Mouse (Mus musculus) heart, adult 2 months (tissue): ENCODE measurements around the gene Gatad1. TPM values are rescaled to one million over a fixed set of nuclear protein-coding genes. Genes with fewer than 3 reads are reported as not detected.

ENCODE experiments used
- DNase-seq, 2 experiments: peaks; one replicate each; pipeline ENCODE4 v3.0.0; 2021
- H3K27ac ChIP-seq: fragments of 200-600 bp; 2 replicates; pipeline ENCODE4 v1.8.1; 2022
- H3K27me3 ChIP-seq: fragments of 200-500 bp; 2 replicates; pipeline ENCODE4 v1.6.1; 2012; ENCODE audit warnings: mild to moderate bottlenecking, low read length, inconsistent platforms, mixed read lengths; ENCODE audit not compliant: control insufficient read depth, insufficient read depth
- H3K36me3 ChIP-seq: fragments of 200-500 bp; 2 replicates; pipeline ENCODE4 v1.6.1; 2012; ENCODE audit warnings: low read length, inconsistent platforms; ENCODE audit not compliant: control insufficient read depth, insufficient read depth
- H3K4me1 ChIP-seq: fragments of 200-500 bp; 2 replicates; pipeline ENCODE4 v1.6.1; 2011; ENCODE audit warnings: low read length; ENCODE audit not compliant: control insufficient read depth, insufficient read depth
- H3K4me3 ChIP-seq: fragments of 200-600 bp; 2 replicates; pipeline ENCODE4 v1.8.1; 2022
- H3K79me2 ChIP-seq: fragments of 200-500 bp; replicated peaks from 2 replicates; pipeline ENCODE4 v1.6.1; 2012; ENCODE audit warnings: mild to moderate bottlenecking, inconsistent platforms, low read length, moderate library complexity, mixed read lengths; ENCODE audit not compliant: control insufficient read depth, insufficient read depth
- H3K9ac ChIP-seq: fragments of 200-500 bp; 2 replicates; pipeline ENCODE4 v1.6.1; 2012; ENCODE audit warnings: low read depth, mild to moderate bottlenecking, control low read depth, inconsistent platforms, low read length, mixed read lengths
- CTCF ChIP-seq: fragments of 200-600 bp; IDR thresholded peaks from 2 replicates; pipeline ENCODE4 v1.8.1; 2022; ENCODE audit warnings: antibody characterized with exemption, mild to moderate bottlenecking, moderate library complexity
- EP300 ChIP-seq: fragments of 200-500 bp; IDR thresholded peaks from 2 replicates; pipeline ENCODE4 v1.6.1; 2011; ENCODE audit warnings: low read depth, low read length, control low read depth; ENCODE audit not compliant: insufficient read depth
- POLR2A ChIP-seq: fragments of 200-500 bp; IDR thresholded peaks from 2 replicates; pipeline ENCODE4 v1.6.1; 2011; ENCODE audit warnings: mild to moderate bottlenecking, low read depth, low read length, control low read depth; ENCODE audit not compliant: insufficient read depth
- WGBS: fragments of 180-500 bp; shearing (Covaris S2); methylation state at CpG from one replicate; pipeline ENCODE4 v1.1.7; 2018; 5-methylcytosine and 5-hydroxymethylcytosine counted together
- intact Hi-C: fragments of 180-260 bp; cut with DNase I; formaldehyde crosslinking; loops from one replicate; pipeline ENCODE4 v1.15.1; 2025
- microRNA-seq, 2 experiments: library from miRNA; unstranded; fragments of <30 nt; microRNA quantifications; one replicate each; pipeline ENCODE4 v1.2.0; 2021
- polyA plus RNA-seq: library from polyadenylated mRNA; depleted of rRNA; stranded (reverse); fragments of >200 nt; gene quantifications from 2 replicates; pipeline ENCODE4 v1.2.3, GENCODE M21; 2012; rRNA removed
- total RNA-seq, 2 experiments: library from RNA; stranded (reverse); gene quantifications; 2 replicates each; pipeline ENCODE4 v1.2.3; 2021

Gatad1 gene
- total and polyA plus RNA-seq, 3 experiments = 58.8 to 97.6 (median 89.7) TPM

DNA sequence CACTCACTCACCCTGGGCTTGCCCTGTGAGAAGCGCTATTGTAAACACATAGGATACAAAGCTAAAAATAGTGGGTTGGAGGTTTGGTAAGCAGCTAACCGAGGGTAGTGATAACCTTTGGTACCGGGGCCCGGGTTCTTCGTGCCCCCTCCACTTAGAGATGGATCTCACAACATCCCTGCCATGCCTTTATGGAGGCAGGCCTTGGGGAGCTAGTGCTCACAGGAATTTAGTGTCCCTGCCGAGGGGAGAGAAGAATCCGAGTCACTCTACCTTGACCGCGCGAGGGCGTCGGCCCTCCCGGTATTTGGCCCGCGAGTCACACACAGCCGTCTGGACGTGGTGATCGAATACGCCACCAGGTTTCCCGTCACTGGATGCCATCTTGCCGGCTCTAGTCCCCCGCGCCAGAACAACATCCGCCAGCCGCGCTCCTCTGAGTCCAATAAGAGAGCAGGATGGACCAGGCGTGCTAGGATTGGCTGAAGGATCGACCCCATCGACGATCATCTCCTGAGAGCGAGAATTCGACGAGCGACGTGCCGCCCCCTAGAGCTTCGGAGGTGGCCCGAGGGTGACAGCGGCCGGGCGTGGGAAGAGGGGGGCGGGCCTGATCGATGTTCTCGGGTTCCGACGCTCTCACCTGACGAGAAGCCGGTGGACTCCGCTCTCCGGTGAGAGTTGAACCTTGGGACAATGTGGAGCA lies 61.1 kb downstream of the Gatad1 start, which contains the start of gene Pex1:
TSS of gene Pex1 (plus strand) at position 374 of the 706 bp plus-strand sequence.
- Histone ChIP-seq H3K4me1 (peaks cover 2% of the 10 kb centered on the region), H3K79me2 (no peaks in the 10 kb centered on the region), H3K27ac (peak within 1 kb of the TSS; percentile 82), H3K36me3 (peaks cover 3% of the 10 kb centered on the region; the same call in 1 of the 2 replicates), H3K9ac (peak within 1 kb of the TSS; percentile 78), H3K4me3 (peak within 1 kb of the TSS; percentile 81), H3K27me3 (no peaks in the 10 kb centered on the region)
- TF ChIP-seq CTCF (no peak; the same call in 1 of the 2 replicates), EP300 (0 out of 2 replicates have a peak, but pooled peaks have one; percentile 26), POLR2A (peak; percentile 66)
- peak; percentile 95 for DNase-seq
- intact Hi-C loops = loop anchor here (2.0 kb wide), 1 partner anchor 53 kb away; the partner anchor contains the start of gene Fam133b
- under 1% methylated on average over 50 of the region's 50 CpGs for WGBS

Small RNAs within 50 kb of the gene (microRNA-seq; reads per million reads assigned to microRNA genes)
- gene Gm22926 = 0 reads per million in 2 experiments
- gene Gm26238 = 0 reads per million in 2 experiments

Other genes starting within 250 kb of the Gatad1 start
- gene Fam133b, start 113.4 kb downstream of the Gatad1 start, total RNA-seq = 10 to 100 TPM; 11.3 to 12.1 TPM
- gene Fam133b, start 113.4 kb downstream of the Gatad1 start, polyA plus RNA-seq = 4.1 and 7.2 TPM in 2 replicates
- 1 to 10 TPM; 2.0 to 3.1 TPM for gene 1700109H08Rik, start 85.6 kb downstream of the Gatad1 start, total RNA-seq
- gene 1700109H08Rik, start 85.6 kb downstream of the Gatad1 start, polyA plus RNA-seq = 1.3 and 2.4 TPM in 2 replicates
- 1 to 10 TPM; 8.8 to 9.3 TPM for gene Pex1, start 61.1 kb downstream of the Gatad1 start, total RNA-seq
- 5.4 and 7.5 TPM in 2 replicates for gene Pex1, start 61.1 kb downstream of the Gatad1 start, polyA plus RNA-seq
- 1 to 10 TPM; 3.5 to 5.0 TPM for gene Rbm48, start 60.6 kb downstream of the Gatad1 start, total RNA-seq
- 2.8 and 5.5 TPM in 2 replicates for gene Rbm48, start 60.6 kb downstream of the Gatad1 start, polyA plus RNA-seq
- not detected for gene Tmbim7, start 6.0 kb downstream of the Gatad1 start, total RNA-seq
- gene Tmbim7, start 6.0 kb downstream of the Gatad1 start, polyA plus RNA-seq = 0.14 and 0.15 TPM in 2 replicates
- 10 to 100 TPM; 25.2 to 28.0 TPM for gene Ankib1, start 145.7 kb upstream of the Gatad1 start, total RNA-seq
- gene Ankib1, start 145.7 kb upstream of the Gatad1 start, polyA plus RNA-seq = 3.6 and 7.4 TPM in 2 replicates
- 10 to 100 TPM; 28.4 to 30.9 TPM for gene Krit1, start 146.0 kb upstream of the Gatad1 start, total RNA-seq
- gene Krit1, start 146.0 kb upstream of the Gatad1 start, polyA plus RNA-seq = 9.0 and 20.4 TPM in 2 replicates
- gene Lrrd1, start 188.0 kb upstream of the Gatad1 start, total RNA-seq = under 1 TPM in 1 of 2 experiments, not detected in 1; 0.07 TPM
- 0.06 and 0.09 TPM in 2 replicates for gene Lrrd1, start 188.0 kb upstream of the Gatad1 start, polyA plus RNA-seq
- gene Mterf1a, start 236.7 kb upstream of the Gatad1 start, total RNA-seq = 1 to 10 TPM; 2.4 to 3.7 TPM
- 0.70 and 1.5 TPM in 2 replicates for gene Mterf1a, start 236.7 kb upstream of the Gatad1 start, polyA plus RNA-seq